Mouse (Mus musculus) forebrain, embryonic 14.5 days (tissue): ENCODE measurements around the gene Srd5a3. TPM values are rescaled to one million over a fixed set of nuclear protein-coding genes. Genes with fewer than 3 reads are reported as not detected.

ENCODE experiments used
- ATAC-seq: fragments of 200-750 bp; cut with Nextera tagmentation; 2 replicates; pipeline ENCODE4 v1.8.0; 2017; ENCODE audit warnings: mild to moderate bottlenecking, moderate library complexity
- DNase-seq: peaks from one replicate; pipeline ENCODE4 v3.0.0-alpha.2; 2015; ENCODE audit warnings: low spot score
- H3K27ac ChIP-seq: fragments of 300-500 bp; sonication (generic); 2 replicates; pipeline ENCODE4 v1.5.1; 2014; ENCODE audit warnings: low read depth, mild to moderate bottlenecking, control low read depth, low read length, moderate library complexity
- H3K27me3 ChIP-seq: fragments of 300-500 bp; sonication (generic); replicated peaks from 2 replicates; pipeline ENCODE4 v1.6.1; 2014; ENCODE audit warnings: low read length, control low read depth, mixed read lengths; ENCODE audit not compliant: control insufficient read depth, insufficient read depth
- H3K36me3 ChIP-seq: fragments of 300-500 bp; sonication (generic); 2 replicates; pipeline ENCODE4 v1.6.1; 2014; ENCODE audit warnings: low read length, control low read depth; ENCODE audit not compliant: control insufficient read depth, insufficient read depth
- H3K4me1 ChIP-seq: fragments of 300-500 bp; sonication (generic); 2 replicates; pipeline ENCODE4 v1.6.1; 2014; ENCODE audit warnings: antibody characterized with exemption, low read length, control low read depth; ENCODE audit not compliant: control insufficient read depth, insufficient read depth
- H3K4me2 ChIP-seq: fragments of 300-500 bp; sonication (generic); 2 replicates; pipeline ENCODE4 v1.6.1; 2014; ENCODE audit warnings: mild to moderate bottlenecking, control low read depth, low read length
- H3K4me3 ChIP-seq: fragments of 300-500 bp; sonication (generic); 2 replicates; pipeline ENCODE4 v1.5.1; 2014; ENCODE audit warnings: low read depth, low read length, control low read depth
- H3K9ac ChIP-seq: fragments of 300-500 bp; sonication (generic); 2 replicates; pipeline ENCODE4 v1.6.1; 2014; ENCODE audit warnings: mild to moderate bottlenecking, low read length, control low read depth, moderate library complexity
- H3K9me3 ChIP-seq: fragments of 300-500 bp; sonication (generic); replicated peaks from 2 replicates; pipeline ENCODE4 v1.6.1; 2016; ENCODE audit warnings: low read length, control low read depth, mixed read lengths; ENCODE audit not compliant: control insufficient read depth
- WGBS: fragments of 180-500 bp; shearing (Covaris S2); extraction: QIAGEN DNeasy Blood & Tissue Kit; methylation state at CpG from one replicate; pipeline ENCODE4 v1.1.7; 2014; 5-methylcytosine and 5-hydroxymethylcytosine counted together
- polyA plus RNA-seq: library from polyadenylated mRNA; unstranded; fragments of >200 nt; fragmentation: Nextera tagmentation; extraction: Ambion mirVana; gene quantifications from 2 replicates; pipeline ENCODE4 v1.2.1, GENCODE M21; 2014

Srd5a3 gene
- polyA plus RNA-seq, 1 experiment from 2014 or later = 13.5 TPM

GRCm38 (mm10) chr5:76177664-76178063 lies 37.6 kb downstream of the Srd5a3 start:
- Histone ChIP-seq H3K9ac (no peak overlapping the region), H3K4me1 (no peaks in the 10 kb centered on the region), H3K4me2 (no peak overlapping the region), H3K27me3 (no peaks in the 10 kb centered on the region), H3K27ac (no peak overlapping the region), H3K9me3 (no peaks in the 10 kb centered on the region), H3K4me3 (no peak overlapping the region), H3K36me3 (no peaks in the 10 kb centered on the region)
- DNase-seq = no peak
- ATAC-seq = no peak
- 79% methylated on average over 7 of the region's 7 CpGs for WGBS

GRCm38 (mm10) chr5:76179171-76179570 lies 39.1 kb downstream of the Srd5a3 start:
- no peaks in the 10 kb centered on the region for H3K36me3 ChIP-seq
- H3K4me2 ChIP-seq = no peak overlapping the region
- H3K27me3 ChIP-seq = no peaks in the 10 kb centered on the region
- 98% methylated on average over 5 of the region's 5 CpGs for WGBS
- H3K9ac ChIP-seq = no peak overlapping the region
- no peak overlapping the region for H3K4me3 ChIP-seq
- H3K27ac ChIP-seq = no peak overlapping the region
- ATAC-seq = no peak
- 0 out of 2 replicates have a peak, but pooled peaks cover 3% of the 10 kb centered on the region for H3K4me1 ChIP-seq
- no peak for DNase-seq
- no peaks in the 10 kb centered on the region for H3K9me3 ChIP-seq

GRCm38 (mm10) chr5:76179791-76180190 lies 39.7 kb downstream of the Srd5a3 start:
- Histone ChIP-seq H3K27ac (no peak overlapping the region), H3K36me3 (no peaks in the 10 kb centered on the region), H3K9me3 (no peaks in the 10 kb centered on the region), H3K4me2 (no peak overlapping the region), H3K27me3 (no peaks in the 10 kb centered on the region), H3K4me1 (peaks cover 4% of the 10 kb centered on the region; the same call in 1 of the 2 replicates), H3K4me3 (no peak overlapping the region), H3K9ac (no peak overlapping the region)
- ATAC-seq (no peak), DNase-seq (no peak)
- 81% methylated on average over 5 of the region's 5 CpGs for WGBS

- no peak overlapping the region for H3K4me2 ChIP-seq
- no peak overlapping the region for H3K4me3 ChIP-seq
- DNase-seq (peak; percentile 3), ATAC-seq (no peak)
- no peaks in the 10 kb centered on the region; the same call in 1 of the 2 replicates for H3K36me3 ChIP-seq
- H3K4me1 ChIP-seq = peaks cover 14% of the 10 kb centered on the region
- no peak overlapping the region for H3K9ac ChIP-seq
- no peak overlapping the region for H3K27ac ChIP-seq
- 55% methylated on average over 3 of the region's 3 CpGs for WGBS
- no peaks in the 10 kb centered on the region for H3K9me3 ChIP-seq
- H3K27me3 ChIP-seq = no peaks in the 10 kb centered on the region
Observed at GRCm38 (mm10) chr5:76182326-76182725, 42.3 kb downstream of the Srd5a3 start.

- no peaks in the 10 kb centered on the region for H3K27me3 ChIP-seq
- H3K36me3 ChIP-seq = no peaks in the 10 kb centered on the region; the same call in 1 of the 2 replicates
- 39% methylated on average over 17 of the region's 17 CpGs for WGBS
- H3K4me3 ChIP-seq = peak overlapping the region; percentile 94
- no peaks in the 10 kb centered on the region for H3K9me3 ChIP-seq
- DNase-seq (peak; percentile 3), ATAC-seq (no peak)
- peak overlapping the region; percentile 93 for H3K9ac ChIP-seq
- peak overlapping the region; percentile 78 for H3K4me2 ChIP-seq
- H3K27ac ChIP-seq = peak overlapping the region; percentile 94
- H3K4me1 ChIP-seq = peaks cover 18% of the 10 kb centered on the region
Observed at GRCm38 (mm10) chr5:76183043-76183749, 43.1 kb downstream of the Srd5a3 start.

GRCm38 (mm10) chr5:76183750-76184261 lies 43.7 kb downstream of the Srd5a3 start, which contains the start of gene Tmem165:
Gene Tmem165 (plus strand): TSS chr5:76183880.
- Histone ChIP-seq H3K9ac (peak within 1 kb of the TSS; percentile 93), H3K4me3 (peak within 1 kb of the TSS; percentile 94), H3K4me1 (peaks cover 18% of the 10 kb centered on the region), H3K27me3 (no peaks in the 10 kb centered on the region), H3K9me3 (no peaks in the 10 kb centered on the region), H3K36me3 (no peaks in the 10 kb centered on the region; the same call in 1 of the 2 replicates), H3K4me2 (peak within 1 kb of the TSS; percentile 78), H3K27ac (peak within 1 kb of the TSS; percentile 94)
- under 1% methylated on average over 49 of the region's 62 CpGs for WGBS
- peak; percentile 97 for ATAC-seq
- peak; percentile 95 for DNase-seq

GRCm38 (mm10) chr5:76184286-76185080 lies 44.4 kb downstream of the Srd5a3 start:
- Histone ChIP-seq H3K36me3 (no peaks in the 10 kb centered on the region; the same call in 1 of the 2 replicates), H3K9me3 (no peaks in the 10 kb centered on the region), H3K4me3 (peak overlapping the region; percentile 94), H3K27ac (peak overlapping the region; percentile 94), H3K27me3 (no peaks in the 10 kb centered on the region), H3K4me1 (peaks cover 18% of the 10 kb centered on the region), H3K9ac (peak overlapping the region; percentile 93), H3K4me2 (peak overlapping the region; percentile 78)
- DNase-seq (peak; percentile 78), ATAC-seq (peak; percentile 92)
- 4% methylated on average over 35 of the region's 38 CpGs for WGBS

- Histone ChIP-seq H3K27me3 (no peaks in the 10 kb centered on the region), H3K9me3 (no peaks in the 10 kb centered on the region), H3K36me3 (peaks cover 10% of the 10 kb centered on the region; the same call in 1 of the 2 replicates), H3K9ac (no peak overlapping the region), H3K4me2 (no peak overlapping the region), H3K4me3 (no peak overlapping the region), H3K4me1 (peaks cover 18% of the 10 kb centered on the region), H3K27ac (no peak overlapping the region)
- DNase-seq = no peak
- WGBS = 85% methylated on average over 5 of the region's 5 CpGs
- no peak for ATAC-seq
Observed at GRCm38 (mm10) chr5:76187885-76188284, 47.8 kb downstream of the Srd5a3 start.
